Mouse (Mus musculus): ENCODE measurements around the gene Cox5a. TPM values are rescaled to one million over a fixed set of nuclear protein-coding genes. Genes with fewer than 3 reads are reported as not detected.

Gene Cox5a
- 100 to 1,000 TPM; 372 to 376 TPM for total RNA-seq (2021)
- long read RNA-seq, experiment 1, transcript Cox5a-201 (5 exons, 645 nt): major isoform, 161 of 171 reads
- long read RNA-seq, experiment 1, partial matches to known transcripts: 8 of 171 reads
- long read RNA-seq, experiment 1, other reads (novel, unspliced or antisense): 2 of 171 reads
- long read RNA-seq, experiment 2, transcript Cox5a-201 (5 exons, 645 nt): major isoform, 241 of 258 reads
- long read RNA-seq, experiment 2, partial matches to known transcripts: 6 of 258 reads
- long read RNA-seq, experiment 2, other reads (novel, unspliced or antisense): 11 of 258 reads

GRCm38 (mm10) chr9:57521056-57521911 is at the start of gene Cox5a:
Gene Cox5a (plus strand): TSS chr9:57521274.
- 0 out of 2 replicates have a peak, but pooled peaks have one; percentile 9 for TF ChIP-seq CTCF (conservative IDR thresholded peaks at IDR 0.05)
- Histone ChIP-seq H3K27ac (peak within 1 kb of the TSS; percentile 98), H3K4me3 (peak within 1 kb of the TSS; percentile 99)
- peak; percentile 92 for DNase-seq (ENCODE audit: low spot score in 2 of 2)

GRCm38 (mm10) chr9:57485774-57486173 is 35.3 kb upstream of the Cox5a start:
- H3K27ac ChIP-seq: no peak overlapping the region
- TF ChIP-seq CTCF (conservative IDR thresholded peaks at IDR 0.05): peak; percentile 96
- peak; percentile 84 to 89 for DNase-seq (ENCODE audit: low spot score in 2 of 2)
- 0 out of 2 replicates have a peak overlapping the region, but pooled peaks have one; percentile 23 for H3K4me3 ChIP-seq

GRCm38 (mm10) chr9:57487807-57488206 is 33.3 kb upstream of the Cox5a start:
- DNase-seq (ENCODE audit: low spot score in 2 of 2): no peak
- no peak overlapping the region for H3K4me3 ChIP-seq
- no peak for TF ChIP-seq CTCF (conservative IDR thresholded peaks at IDR 0.05)
- no peak overlapping the region for H3K27ac ChIP-seq

- TF ChIP-seq CTCF (conservative IDR thresholded peaks at IDR 0.05): no peak
- H3K4me3 ChIP-seq: no peak overlapping the region
- no peak for DNase-seq (ENCODE audit: low spot score in 2 of 2)
- no peak overlapping the region for H3K27ac ChIP-seq
Measured at GRCm38 (mm10) chr9:57493532-57493931, 27.5 kb upstream of the Cox5a start.

GRCm38 (mm10) chr9:57494970-57495369 is 26.1 kb upstream of the Cox5a start:
- no peak overlapping the region for H3K4me3 ChIP-seq
- no peak for TF ChIP-seq CTCF (conservative IDR thresholded peaks at IDR 0.05)
- no peak for DNase-seq (ENCODE audit: low spot score in 2 of 2)

GRCm38 (mm10) chr9:57497236-57497635 is 23.8 kb upstream of the Cox5a start:
- no peak overlapping the region for H3K4me3 ChIP-seq
- no peak overlapping the region for H3K27ac ChIP-seq
- no peak for TF ChIP-seq CTCF (conservative IDR thresholded peaks at IDR 0.05)
- DNase-seq (ENCODE audit: low spot score in 2 of 2): no peak

More at GRCm38 (mm10) chr9:57494970-57495369, 26.1 kb upstream of the Cox5a start:
- no peak overlapping the region for H3K27ac ChIP-seq

GRCm38 (mm10) chr9:57498536-57498935 is 22.5 kb upstream of the Cox5a start:
- TF ChIP-seq CTCF (conservative IDR thresholded peaks at IDR 0.05): no peak
- DNase-seq (ENCODE audit: low spot score in 2 of 2): no peak
- Histone ChIP-seq H3K4me3 (no peak overlapping the region), H3K27ac (no peak overlapping the region)

- TF ChIP-seq CTCF (conservative IDR thresholded peaks at IDR 0.05): no peak
- no peak for DNase-seq (ENCODE audit: low spot score in 2 of 2)
- peak overlapping the region; percentile 30 for H3K4me3 ChIP-seq
- H3K27ac ChIP-seq: peak overlapping the region; percentile 51; the same call in 1 of the 2 replicates
Measured at GRCm38 (mm10) chr9:57501452-57501851, 19.6 kb upstream of the Cox5a start.

- peak in 1 of 2 experiments; percentile 36 for DNase-seq (ENCODE audit: low spot score in 2 of 2)
- H3K4me3 ChIP-seq: peak overlapping the region; percentile 30
- no peak for TF ChIP-seq CTCF (conservative IDR thresholded peaks at IDR 0.05)
- H3K27ac ChIP-seq: peak overlapping the region; percentile 51; the same call in 1 of the 2 replicates
Measured at GRCm38 (mm10) chr9:57501861-57502260, 19.2 kb upstream of the Cox5a start.

- no peak for TF ChIP-seq CTCF (conservative IDR thresholded peaks at IDR 0.05)
- no peak for DNase-seq (ENCODE audit: low spot score in 2 of 2)
- Histone ChIP-seq H3K27ac (peak overlapping the region; percentile 46; the same call in 1 of the 2 replicates), H3K4me3 (peak overlapping the region; percentile 47)
Measured at GRCm38 (mm10) chr9:57502911-57503621, 18.0 kb upstream of the Cox5a start.

GRCm38 (mm10) chr9:57503622-57504380 is 17.3 kb upstream of the Cox5a start, which contains the start of gene Rpp25:
Gene Rpp25 (plus strand): TSS chr9:57504026.
- DNase-seq (ENCODE audit: low spot score in 2 of 2): peak in 1 of 2 experiments; percentile 40
- Histone ChIP-seq H3K27ac (peak within 1 kb of the TSS; percentile 46; the same call in 1 of the 2 replicates), H3K4me3 (peak within 1 kb of the TSS; percentile 47)
- TF ChIP-seq CTCF (conservative IDR thresholded peaks at IDR 0.05): no peak

- Histone ChIP-seq H3K4me3 (peak overlapping the region; percentile 47), H3K27ac (no peak overlapping the region)
- DNase-seq (ENCODE audit: low spot score in 2 of 2): no peak
- TF ChIP-seq CTCF (conservative IDR thresholded peaks at IDR 0.05): peak; percentile 66
Measured at GRCm38 (mm10) chr9:57504381-57504700, 16.7 kb upstream of the Cox5a start.

Data from layer of hippocampus, adult 2 months (tissue).